Mouse (Mus musculus): ENCODE results near the gene Gm6583.

DNA sequence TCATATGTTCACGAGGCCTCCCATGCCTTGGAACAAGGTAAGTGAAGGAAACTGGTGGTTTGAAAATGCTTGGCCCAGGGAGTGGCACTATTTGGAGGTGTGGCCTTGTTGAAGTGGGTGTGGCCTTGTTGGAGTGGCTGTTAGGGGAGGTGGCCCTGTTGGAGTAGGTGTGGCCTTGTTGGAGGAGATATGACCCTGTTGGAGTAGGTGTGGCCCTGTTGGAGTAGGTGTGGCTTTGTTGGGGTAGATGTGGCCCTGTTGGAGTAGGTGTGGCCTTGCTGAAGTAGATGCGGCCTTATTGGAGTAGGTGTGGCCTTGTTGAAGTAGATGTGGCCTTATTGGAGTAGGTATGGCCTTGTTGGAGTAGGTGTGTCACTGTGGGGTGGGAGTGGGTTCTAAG, 30.1 kb upstream of the Gm6583 start:
- TF ChIP-seq CTCF (conservative IDR thresholded peaks at IDR 0.05; ENCODE audit: insufficient read depth, insufficient read length, low read depth, low read length) (no peak), POLR2A (IDR thresholded peaks at IDR 0.05; ENCODE audit: low read depth, low read length) (no peak)

All from kidney, adult 2 months (tissue).